Mouse (Mus musculus): ENCODE results near the gene Spem1.

- no peak for TF ChIP-seq EP300 (IDR thresholded peaks at IDR 0.05)
- no peak for TF ChIP-seq CTCF (IDR thresholded peaks at IDR 0.05)
Observed at GRCm38 (mm10) chr11:69804972-69805909, 16.7 kb downstream of the Spem1 start, which contains the start of gene Tmem102.
